Mouse (Mus musculus): ENCODE measurements around the gene Cd86. TPM values are rescaled to one million over a fixed set of nuclear protein-coding genes. Genes with fewer than 3 reads are reported as not detected.

Gene Cd86
- polyA plus RNA-seq, 1 experiment from 2014 or later, result 1.5 TPM

GRCm38 (mm10) chr16:36634421-36634820 lies 31.5 kb downstream of the Cd86 start:
- no peak overlapping the region for H3K4me3 ChIP-seq
- WGBS, result 84% methylated on average over 2 of the region's 2 CpGs
- no peak overlapping the region for H3K4me2 ChIP-seq
- no peaks in the 10 kb centered on the region for H3K36me3 ChIP-seq
- H3K27me3 ChIP-seq, result no peaks in the 10 kb centered on the region
- ATAC-seq (replicated peaks; ENCODE audit: insufficient number of reproducible peaks, insufficient read depth, low FRiP score, low read depth), result no peak
- no peak overlapping the region for H3K9ac ChIP-seq
- H3K9me3 ChIP-seq (replicated peaks), result no peaks in the 10 kb centered on the region
- H3K27ac ChIP-seq, result no peak overlapping the region
- no peaks in the 10 kb centered on the region for H3K4me1 ChIP-seq (replicated peaks)

GRCm38 (mm10) chr16:36632229-36632628 lies 33.7 kb downstream of the Cd86 start:
- 82% methylated on average over 8 of the region's 8 CpGs for WGBS
- no peak overlapping the region for H3K9ac ChIP-seq
- H3K36me3 ChIP-seq, result no peaks in the 10 kb centered on the region
- H3K4me2 ChIP-seq, result no peak overlapping the region
- no peak overlapping the region for H3K4me3 ChIP-seq
- no peaks in the 10 kb centered on the region for H3K9me3 ChIP-seq (replicated peaks)
- H3K27me3 ChIP-seq, result no peaks in the 10 kb centered on the region
- H3K27ac ChIP-seq, result no peak overlapping the region
- H3K4me1 ChIP-seq (replicated peaks), result no peaks in the 10 kb centered on the region
- no peak for ATAC-seq (replicated peaks; ENCODE audit: insufficient number of reproducible peaks, insufficient read depth, low FRiP score, low read depth)

- Histone ChIP-seq H3K4me1 (replicated peaks) (no peaks in the 10 kb centered on the region), H3K36me3 (no peaks in the 10 kb centered on the region), H3K9me3 (replicated peaks) (no peaks in the 10 kb centered on the region), H3K4me3 (no peak overlapping the region), H3K27ac (no peak overlapping the region), H3K27me3 (no peaks in the 10 kb centered on the region), H3K4me2 (no peak overlapping the region), H3K9ac (no peak overlapping the region)
- 84% methylated on average over 5 of the region's 5 CpGs for WGBS
- ATAC-seq (replicated peaks; ENCODE audit: insufficient number of reproducible peaks, insufficient read depth, low FRiP score, low read depth), result no peak
These were observed 34.3 kb downstream of the Cd86 start for GRCm38 (mm10) chr16:36631607-36632006.

GRCm38 (mm10) chr16:36627740-36628139 lies 38.1 kb downstream of the Cd86 start:
- WGBS, result 100% methylated on average over 1 of the region's 1 CpGs
- ATAC-seq (replicated peaks; ENCODE audit: insufficient number of reproducible peaks, insufficient read depth, low FRiP score, low read depth), result no peak
- Histone ChIP-seq H3K27ac (no peak overlapping the region), H3K9me3 (replicated peaks) (no peaks in the 10 kb centered on the region), H3K4me2 (no peak overlapping the region), H3K36me3 (no peaks in the 10 kb centered on the region), H3K27me3 (no peaks in the 10 kb centered on the region), H3K9ac (no peak overlapping the region), H3K4me1 (replicated peaks) (no peaks in the 10 kb centered on the region), H3K4me3 (no peak overlapping the region)

- 77% methylated on average over 5 of the region's 5 CpGs for WGBS
- Histone ChIP-seq H3K4me1 (replicated peaks) (no peaks in the 10 kb centered on the region), H3K9ac (no peak overlapping the region), H3K4me3 (no peak overlapping the region), H3K27ac (no peak overlapping the region), H3K9me3 (replicated peaks) (no peaks in the 10 kb centered on the region), H3K36me3 (no peaks in the 10 kb centered on the region), H3K4me2 (no peak overlapping the region), H3K27me3 (no peaks in the 10 kb centered on the region)
- no peak for ATAC-seq (replicated peaks; ENCODE audit: insufficient number of reproducible peaks, insufficient read depth, low FRiP score, low read depth)
These were observed 39.2 kb downstream of the Cd86 start for GRCm38 (mm10) chr16:36626567-36627197.

- ATAC-seq (replicated peaks; ENCODE audit: insufficient number of reproducible peaks, insufficient read depth, low FRiP score, low read depth), result no peak
- Histone ChIP-seq H3K4me3 (no peak overlapping the region), H3K9ac (no peak overlapping the region), H3K27me3 (no peaks in the 10 kb centered on the region), H3K36me3 (no peaks in the 10 kb centered on the region), H3K27ac (no peak overlapping the region), H3K4me2 (no peak overlapping the region), H3K9me3 (replicated peaks) (no peaks in the 10 kb centered on the region), H3K4me1 (replicated peaks) (no peaks in the 10 kb centered on the region)
- 98% methylated on average over 1 of the region's 1 CpGs for WGBS
These were observed 40.0 kb downstream of the Cd86 start for GRCm38 (mm10) chr16:36625909-36626308.

GRCm38 (mm10) chr16:36622320-36622719 lies 43.6 kb downstream of the Cd86 start:
- Histone ChIP-seq H3K4me2 (no peak overlapping the region), H3K27me3 (no peaks in the 10 kb centered on the region), H3K4me1 (replicated peaks) (no peaks in the 10 kb centered on the region), H3K9ac (no peak overlapping the region), H3K36me3 (no peaks in the 10 kb centered on the region), H3K4me3 (no peak overlapping the region), H3K9me3 (replicated peaks) (no peaks in the 10 kb centered on the region), H3K27ac (no peak overlapping the region)
- 68% methylated on average over 3 of the region's 3 CpGs for WGBS
- no peak for ATAC-seq (replicated peaks; ENCODE audit: insufficient number of reproducible peaks, insufficient read depth, low FRiP score, low read depth)

GRCm38 (mm10) chr16:36621108-36621507 lies 44.8 kb downstream of the Cd86 start:
- ATAC-seq (replicated peaks; ENCODE audit: insufficient number of reproducible peaks, insufficient read depth, low FRiP score, low read depth), result no peak
- Histone ChIP-seq H3K4me2 (no peak overlapping the region), H3K4me3 (no peak overlapping the region), H3K27me3 (no peaks in the 10 kb centered on the region), H3K9me3 (replicated peaks) (no peaks in the 10 kb centered on the region), H3K27ac (no peak overlapping the region), H3K36me3 (no peaks in the 10 kb centered on the region), H3K4me1 (replicated peaks) (no peaks in the 10 kb centered on the region), H3K9ac (no peak overlapping the region)
- WGBS, result 73% methylated on average over 3 of the region's 3 CpGs

- Histone ChIP-seq H3K4me2 (no peak overlapping the region), H3K27ac (no peak overlapping the region), H3K27me3 (no peaks in the 10 kb centered on the region), H3K9me3 (replicated peaks) (no peaks in the 10 kb centered on the region), H3K4me1 (replicated peaks) (no peaks in the 10 kb centered on the region), H3K36me3 (no peaks in the 10 kb centered on the region), H3K9ac (no peak overlapping the region), H3K4me3 (no peak overlapping the region)
- WGBS, result 70% methylated on average over 2 of the region's 2 CpGs
- no peak for ATAC-seq (replicated peaks; ENCODE audit: insufficient number of reproducible peaks, insufficient read depth, low FRiP score, low read depth)
These were observed 52.2 kb downstream of the Cd86 start for GRCm38 (mm10) chr16:36613701-36614100.

- Histone ChIP-seq H3K9ac (no peak overlapping the region), H3K9me3 (replicated peaks) (no peaks in the 10 kb centered on the region), H3K27ac (no peak overlapping the region), H3K4me1 (replicated peaks) (peaks cover 5% of the 10 kb centered on the region), H3K4me3 (no peak overlapping the region), H3K4me2 (no peak overlapping the region), H3K36me3 (no peaks in the 10 kb centered on the region), H3K27me3 (no peaks in the 10 kb centered on the region)
- no peak for ATAC-seq (replicated peaks; ENCODE audit: insufficient number of reproducible peaks, insufficient read depth, low FRiP score, low read depth)
- 65% methylated on average over 3 of the region's 3 CpGs for WGBS
These were observed 63.2 kb downstream of the Cd86 start for GRCm38 (mm10) chr16:36602632-36603031.

- H3K27ac ChIP-seq, result no peak overlapping the region
- no peaks in the 10 kb centered on the region for H3K36me3 ChIP-seq
- no peak overlapping the region for H3K4me2 ChIP-seq
- H3K27me3 ChIP-seq, result no peaks in the 10 kb centered on the region
- peaks cover 5% of the 10 kb centered on the region for H3K4me1 ChIP-seq (replicated peaks)
- H3K4me3 ChIP-seq, result no peak overlapping the region
- no peak for ATAC-seq (replicated peaks; ENCODE audit: insufficient number of reproducible peaks, insufficient read depth, low FRiP score, low read depth)
- H3K9me3 ChIP-seq (replicated peaks), result no peaks in the 10 kb centered on the region
- 76% methylated on average over 4 of the region's 4 CpGs for WGBS
- no peak overlapping the region for H3K9ac ChIP-seq
These were observed 67.6 kb downstream of the Cd86 start for GRCm38 (mm10) chr16:36598265-36598664.

- Histone ChIP-seq H3K36me3 (no peaks in the 10 kb centered on the region), H3K4me1 (replicated peaks) (peaks cover 5% of the 10 kb centered on the region), H3K9ac (no peak overlapping the region), H3K27me3 (no peaks in the 10 kb centered on the region), H3K9me3 (replicated peaks) (no peaks in the 10 kb centered on the region), H3K27ac (no peak overlapping the region), H3K4me2 (no peak overlapping the region), H3K4me3 (no peak overlapping the region)
- no peak for ATAC-seq (replicated peaks; ENCODE audit: insufficient number of reproducible peaks, insufficient read depth, low FRiP score, low read depth)
- 85% methylated on average over 10 of the region's 10 CpGs for whole genome bisulfite sequencing
These were observed 69.0 kb downstream of the Cd86 start for GRCm38 (mm10) chr16:36596671-36597410.

Data from heart, embryonic 15.5 days (tissue).